Mouse (Mus musculus): ENCODE measurements around the gene Fcho2. TPM values are rescaled to one million over a fixed set of nuclear protein-coding genes. Genes with fewer than 3 reads are reported as not detected.

Fcho2 gene
- total RNA-seq, 2 experiments from 2014 or later, result 36.8 to 43.1 TPM

DNA sequence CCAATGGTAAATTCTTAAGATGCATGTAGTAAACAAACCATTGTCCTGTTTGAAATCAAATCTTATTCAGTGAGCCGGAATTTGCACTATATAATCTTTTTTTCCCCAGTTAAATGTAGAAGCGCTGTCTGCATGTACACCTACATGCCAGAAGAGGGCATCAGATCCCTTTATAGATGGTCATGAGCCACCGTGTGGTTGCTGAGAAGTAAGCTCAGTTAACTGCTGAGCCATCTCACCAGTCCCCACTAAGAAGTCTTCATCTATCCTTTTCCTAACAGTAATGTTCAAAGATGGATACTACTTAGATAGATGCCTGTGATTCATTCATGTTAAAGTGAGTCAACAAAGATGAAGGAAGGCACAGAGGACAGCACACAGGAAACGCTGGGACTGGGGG, 88.8 kb downstream of the Fcho2 start:
- intact Hi-C loops (cut with DNase I), result loop anchor here (5.0 to 10.0 kb wide), 2 partner anchors 91 to 412 kb away; partner anchors contain the start of genes Btf3 and Fcho2
- DNase-seq (ENCODE audit: low spot score in 2 of 2), result peak; percentile 22 to 60

GRCm38 (mm10) chr13:98723430-98723829, 91.8 kb downstream of the Fcho2 start:
- DNase-seq (ENCODE audit: low spot score in 2 of 2), result no peak
- intact Hi-C loops (cut with DNase I), result loop anchor here (10.0 kb wide), 1 partner anchor 409 kb away; the partner anchor contains the start of gene Btf3

GRCm38 (mm10) chr13:98722296-98722695, 93.0 kb downstream of the Fcho2 start:
- intact Hi-C loops (cut with DNase I), result loop anchor here (10.0 kb wide), 1 partner anchor 407 kb away; the partner anchor contains the start of gene Btf3
- DNase-seq (ENCODE audit: low spot score in 2 of 2), result no peak

DNA sequence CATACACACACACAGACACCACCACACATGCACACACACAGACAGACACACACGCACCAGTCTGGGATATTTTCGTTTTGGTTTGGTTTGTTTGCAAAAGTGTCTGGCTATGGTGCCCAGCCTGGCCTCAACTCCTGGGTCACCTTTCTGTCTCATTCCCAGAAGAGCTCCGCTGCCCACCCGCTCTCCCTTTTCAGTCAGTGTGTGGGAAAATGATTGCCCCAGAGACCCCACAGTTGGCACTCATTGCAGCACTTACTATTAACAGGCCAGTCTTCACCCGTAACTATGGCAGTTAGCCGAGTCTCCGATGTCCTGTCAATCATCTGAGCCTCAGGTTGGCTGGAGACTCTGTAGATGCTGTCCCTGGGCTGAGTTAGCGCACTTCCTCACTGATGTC, 99.1 kb downstream of the Fcho2 start:
- no peak for DNase-seq (ENCODE audit: low spot score in 2 of 2)
- intact Hi-C loops (cut with DNase I), result no loop called here

- intact Hi-C loops (cut with DNase I), result no loop called here
- no peak for DNase-seq (ENCODE audit: low spot score in 2 of 2)
Observed at GRCm38 (mm10) chr13:98715443-98715990, 99.7 kb downstream of the Fcho2 start.

- DNase-seq (ENCODE audit: low spot score in 2 of 2), result no peak
- intact Hi-C loops (cut with DNase I), result no loop called here
Observed at GRCm38 (mm10) chr13:98710655-98711054, 104.6 kb downstream of the Fcho2 start.

GRCm38 (mm10) chr13:98710236-98710635, 105.0 kb downstream of the Fcho2 start:
- no peak for DNase-seq (ENCODE audit: low spot score in 2 of 2)
- intact Hi-C loops (cut with DNase I), result no loop called here

DNA sequence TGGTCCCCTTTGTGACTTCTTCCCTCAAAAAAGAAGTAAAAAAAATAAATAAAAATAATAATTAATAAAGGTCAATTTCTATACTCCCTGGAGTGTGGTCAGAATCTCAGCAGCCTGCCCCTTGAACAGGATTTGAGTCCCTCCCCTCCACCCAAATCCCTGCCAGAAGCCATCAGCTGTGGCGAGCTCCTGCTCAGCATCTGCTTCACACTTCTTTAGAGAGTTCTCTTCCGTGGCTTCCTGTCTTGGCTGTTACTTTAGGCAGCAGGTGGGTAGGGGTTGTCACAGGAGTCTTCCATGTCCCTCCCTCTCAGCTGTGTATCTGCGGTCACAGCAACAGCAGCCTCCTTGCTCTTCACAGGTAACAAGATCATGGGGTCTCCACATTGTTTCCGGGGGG, 109.7 kb downstream of the Fcho2 start:
- intact Hi-C loops (cut with DNase I), result no loop called here
- DNase-seq (ENCODE audit: low spot score in 2 of 2), result no peak

- intact Hi-C loops (cut with DNase I), result no loop called here
- DNase-seq (ENCODE audit: low spot score in 2 of 2), result no peak
Observed at GRCm38 (mm10) chr13:98703786-98704185, 111.5 kb downstream of the Fcho2 start.

DNA sequence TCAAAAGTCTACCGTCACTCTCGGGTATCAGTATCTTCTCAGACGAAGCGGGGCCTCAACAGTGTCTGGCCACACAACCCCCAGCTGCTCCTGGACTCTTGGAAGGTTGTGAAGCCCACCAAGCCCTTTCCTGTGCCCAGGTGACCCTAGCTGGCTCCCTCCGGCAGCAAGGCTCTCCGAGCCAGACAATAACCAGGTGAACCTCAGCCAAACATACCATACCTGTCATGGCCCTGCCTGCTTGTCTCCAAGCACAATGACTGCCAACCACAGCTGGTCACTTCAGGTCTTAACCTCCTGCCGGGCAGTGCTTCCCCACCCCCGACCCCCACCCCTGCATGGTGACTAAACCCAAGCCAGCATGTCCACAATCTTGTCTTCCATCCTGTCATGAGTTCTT, 112.9 kb downstream of the Fcho2 start:
- no peak for DNase-seq (ENCODE audit: low spot score in 2 of 2)
- intact Hi-C loops (cut with DNase I), result no loop called here

DNA sequence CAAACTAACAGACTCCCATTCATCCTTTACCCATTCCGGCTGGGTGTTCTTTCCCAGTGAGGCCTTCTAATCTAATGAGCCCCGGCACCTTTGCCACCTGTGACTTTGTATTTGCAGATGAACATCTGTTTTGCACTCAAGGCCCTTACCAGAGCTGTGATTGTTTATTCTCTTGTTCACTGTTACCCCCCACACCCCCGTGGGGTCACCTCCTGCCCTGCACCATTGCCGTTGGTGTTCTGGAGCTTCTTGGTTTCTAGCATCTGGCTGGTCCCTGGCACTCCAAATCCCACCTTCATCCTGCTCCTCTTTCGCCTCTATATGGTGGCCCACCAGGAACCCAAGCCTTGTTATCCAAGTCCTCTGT, 114.0 kb downstream of the Fcho2 start:
- no peak for DNase-seq (ENCODE audit: low spot score in 2 of 2)
- intact Hi-C loops (cut with DNase I), result no loop called here

GRCm38 (mm10) chr13:98700661-98701308, 114.5 kb downstream of the Fcho2 start:
- intact Hi-C loops (cut with DNase I), result no loop called here
- no peak for DNase-seq (ENCODE audit: low spot score in 2 of 2)

- DNase-seq (ENCODE audit: low spot score in 2 of 2), result no peak
- intact Hi-C loops (cut with DNase I), result no loop called here
Observed at GRCm38 (mm10) chr13:98699982-98700540, 115.2 kb downstream of the Fcho2 start.

DNA sequence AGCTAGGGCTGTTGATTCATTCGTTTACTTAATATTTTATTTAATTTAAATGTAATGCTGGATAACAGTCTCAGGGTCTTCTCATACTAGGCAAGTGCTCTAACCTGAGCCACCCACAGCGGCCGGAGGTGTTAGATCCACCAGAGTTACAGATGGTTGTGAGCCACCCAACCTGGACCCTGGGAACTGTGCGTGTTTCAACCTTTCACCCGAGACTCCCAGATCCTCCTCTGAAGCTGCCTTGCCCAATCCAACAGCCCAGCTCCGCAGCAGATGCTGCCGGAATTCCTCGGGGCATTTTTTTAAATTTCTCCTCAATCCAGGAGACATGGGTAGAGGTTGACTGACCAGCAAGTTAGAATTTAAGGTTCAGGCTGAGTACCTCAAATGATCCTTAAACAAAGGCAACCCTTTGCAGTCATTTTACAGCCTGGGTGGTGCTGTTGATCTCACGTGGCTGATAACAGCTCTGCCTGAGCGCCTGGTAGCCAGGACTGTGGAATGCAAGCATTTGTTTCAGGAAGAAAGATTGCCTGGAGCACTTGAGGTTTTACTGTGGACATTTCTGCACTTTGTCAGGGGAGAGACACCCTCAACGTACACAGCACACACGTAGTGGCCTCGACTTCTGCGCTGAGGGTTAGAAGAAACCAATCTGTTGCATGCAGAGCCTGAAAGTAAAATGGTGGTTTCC, 116.1 kb downstream of the Fcho2 start:
- no peak for DNase-seq (ENCODE audit: low spot score in 2 of 2)
- intact Hi-C loops (cut with DNase I), result no loop called here

- DNase-seq (ENCODE audit: low spot score in 2 of 2), result no peak
- intact Hi-C loops (cut with DNase I), result no loop called here
Observed at GRCm38 (mm10) chr13:98696716-98697115, 118.5 kb downstream of the Fcho2 start.

DNA sequence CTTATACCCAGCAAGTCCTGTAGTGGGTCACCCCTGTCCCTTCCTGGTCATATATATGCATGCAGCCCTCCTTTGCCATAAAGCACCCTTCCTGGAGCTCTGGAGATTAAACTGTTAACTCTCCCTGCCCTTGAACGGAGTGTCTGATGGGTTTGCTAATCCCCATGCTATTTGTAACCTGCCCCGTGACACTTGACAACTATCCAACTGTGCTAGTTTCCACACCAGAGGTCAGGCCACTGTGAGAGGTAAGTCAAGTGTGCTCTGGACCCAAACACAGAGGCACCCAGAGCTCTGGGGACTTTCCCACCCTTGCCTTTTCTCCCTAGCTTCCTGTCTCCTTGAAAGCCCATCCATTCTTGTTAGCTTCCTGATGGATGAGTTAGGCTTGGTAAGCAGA, 119.7 kb downstream of the Fcho2 start:
- DNase-seq (ENCODE audit: low spot score in 2 of 2), result no peak
- intact Hi-C loops (cut with DNase I), result no loop called here

GRCm38 (mm10) chr13:98694773-98695314, 120.4 kb downstream of the Fcho2 start, which contains the start of gene Tmem171:
TSS of gene Tmem171 (minus strand) at chr13:98694834.
- intact Hi-C loops (cut with DNase I), result no loop called here
- peak in 1 of 2 experiments; percentile 30 for DNase-seq (ENCODE audit: low spot score in 2 of 2)

DNA sequence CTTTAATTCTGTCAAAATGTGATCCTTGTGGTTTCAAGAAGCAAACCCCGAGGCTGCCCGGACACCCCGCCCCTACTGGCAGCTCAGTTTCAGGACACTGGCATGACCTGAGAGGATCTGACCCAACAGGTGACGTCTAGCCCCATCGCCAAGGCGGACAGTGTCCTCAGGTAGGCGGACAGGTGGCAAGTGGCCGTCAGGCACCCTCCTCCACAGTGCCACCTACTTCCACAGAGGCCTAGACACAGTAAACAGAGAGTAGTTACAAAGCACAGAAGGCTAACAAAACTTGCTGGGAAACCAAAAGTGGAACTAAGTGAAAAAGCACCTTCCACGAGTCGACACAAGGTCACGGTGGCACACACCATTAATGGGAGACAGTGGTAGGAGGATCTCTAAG, 121.9 kb downstream of the Fcho2 start:
- intact Hi-C loops (cut with DNase I), result no loop called here
- DNase-seq (ENCODE audit: low spot score in 2 of 2), result no peak

- intact Hi-C loops (cut with DNase I), result no loop called here
- DNase-seq (ENCODE audit: low spot score in 2 of 2), result no peak
Observed at GRCm38 (mm10) chr13:98691956-98692515, 123.2 kb downstream of the Fcho2 start.

DNA sequence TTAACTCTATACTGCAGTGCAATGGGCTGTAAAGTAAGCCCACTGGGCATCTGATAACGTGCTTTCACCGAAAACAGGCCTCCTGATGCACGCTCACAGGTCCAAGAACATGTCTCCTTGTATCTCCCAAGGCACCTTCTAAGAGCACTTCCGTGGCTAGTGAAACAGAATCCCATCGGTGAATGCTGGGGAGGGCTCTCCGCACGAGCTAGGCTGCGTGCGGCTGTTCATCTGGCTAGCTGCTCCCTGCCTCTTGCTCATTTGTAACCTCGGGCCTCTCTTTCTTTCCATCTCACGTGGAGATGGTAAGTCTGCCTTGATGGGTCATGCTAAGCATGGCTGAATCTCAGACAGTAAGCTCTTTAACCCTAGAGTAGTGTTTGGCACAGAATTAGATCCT, 124.4 kb downstream of the Fcho2 start:
- intact Hi-C loops (cut with DNase I), result no loop called here
- DNase-seq (ENCODE audit: low spot score in 2 of 2), result no peak

Data from left cerebral cortex, postnatal 25 days (tissue).